Mouse (Mus musculus) forebrain, embryonic 13.5 days (tissue): Measurements from ENCODE around the gene Cables2. TPM values are rescaled to one million over a fixed set of nuclear protein-coding genes. Genes with fewer than 3 reads are reported as not detected.

Source experiments
- ATAC-seq: fragments of 200-750 bp; cut with Nextera tagmentation; 2 replicates; pipeline ENCODE4 v1.8.0; 2017
- H3K27ac ChIP-seq: fragments of 300-500 bp; sonication (generic); 2 replicates; pipeline ENCODE4 v1.5.1; 2015; ENCODE audit warnings: inconsistent platforms, mild to moderate bottlenecking, moderate library complexity
- H3K27me3 ChIP-seq: fragments of 300-500 bp; sonication (generic); 2 replicates; pipeline ENCODE4 v1.6.1; 2015; ENCODE audit warnings: mild to moderate bottlenecking, inconsistent platforms
- H3K36me3 ChIP-seq: fragments of 300-500 bp; sonication (generic); 2 replicates; pipeline ENCODE4 v1.6.1; 2015; ENCODE audit warnings: mild to moderate bottlenecking, inconsistent platforms; ENCODE audit not compliant: poor library complexity, severe bottlenecking
- H3K4me1 ChIP-seq: fragments of 300-500 bp; sonication (generic); 2 replicates; pipeline ENCODE4 v1.6.1; 2015; ENCODE audit warnings: inconsistent platforms
- H3K4me2 ChIP-seq: fragments of 300-500 bp; sonication (generic); 2 replicates; pipeline ENCODE4 v1.6.1; 2015; ENCODE audit warnings: inconsistent platforms, mild to moderate bottlenecking, moderate library complexity
- H3K4me3 ChIP-seq: fragments of 300-500 bp; sonication (generic); 2 replicates; pipeline ENCODE4 v1.5.1; 2015; ENCODE audit warnings: mild to moderate bottlenecking, inconsistent platforms
- H3K9ac ChIP-seq: fragments of 300-500 bp; sonication (generic); 2 replicates; pipeline ENCODE4 v1.6.1; 2015; ENCODE audit warnings: mild to moderate bottlenecking, inconsistent platforms
- H3K9me3 ChIP-seq: fragments of 300-500 bp; sonication (generic); replicated peaks from 2 replicates; pipeline ENCODE4 v1.6.1; 2016; ENCODE audit warnings: inconsistent platforms
- WGBS: fragments of 180-500 bp; shearing (Covaris S2); methylation state at CpG from one replicate; pipeline ENCODE4 v1.1.7; 2015; 5-methylcytosine and 5-hydroxymethylcytosine counted together
- polyA plus RNA-seq: library from polyadenylated mRNA; unstranded; fragments of >200 nt; fragmentation: Nextera tagmentation; extraction: Ambion mirVana; gene quantifications from 2 replicates; pipeline ENCODE4 v1.2.1, GENCODE M21; 2015

The Cables2 gene
- polyA plus RNA-seq, 1 experiment from 2014 or later = 11.0 TPM

DNA sequence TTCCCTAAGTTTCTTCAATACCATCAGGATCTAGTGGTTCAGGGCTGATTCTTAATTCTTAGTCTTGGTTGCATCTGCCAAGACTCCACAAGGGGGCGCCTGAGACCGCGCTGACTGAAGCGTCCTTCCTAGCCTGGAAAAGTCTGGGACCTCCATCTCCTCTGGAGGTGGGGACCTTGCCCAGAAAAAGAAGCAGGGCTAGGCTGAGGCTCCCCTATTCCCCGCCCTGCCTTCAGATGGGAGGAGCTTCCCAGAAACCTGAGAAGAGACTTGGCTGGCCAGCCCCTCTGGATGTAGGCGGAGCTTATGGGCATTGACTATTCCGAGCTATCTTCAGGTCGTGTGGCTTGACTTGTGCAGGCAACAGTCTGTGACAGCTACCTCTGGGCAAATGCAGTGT, 2.5 kb upstream of the Cables2 start:
- H3K27me3 ChIP-seq = 0 out of 2 replicates have a peak, but pooled peaks cover 10% of the 10 kb centered on the region
- H3K9ac ChIP-seq = no peak overlapping the region
- H3K27ac ChIP-seq = no peak overlapping the region
- WGBS = 2% methylated on average over 8 of the region's 8 CpGs
- no peaks in the 10 kb centered on the region for H3K36me3 ChIP-seq
- H3K4me3 ChIP-seq = no peak overlapping the region
- 0 out of 2 replicates have a peak, but pooled peaks have one; percentile 11 for ATAC-seq
- H3K9me3 ChIP-seq = no peaks in the 10 kb centered on the region
- H3K4me1 ChIP-seq = peaks cover 29% of the 10 kb centered on the region
- 0 out of 2 replicates have a peak overlapping the region, but pooled peaks have one; percentile 20 for H3K4me2 ChIP-seq

DNA sequence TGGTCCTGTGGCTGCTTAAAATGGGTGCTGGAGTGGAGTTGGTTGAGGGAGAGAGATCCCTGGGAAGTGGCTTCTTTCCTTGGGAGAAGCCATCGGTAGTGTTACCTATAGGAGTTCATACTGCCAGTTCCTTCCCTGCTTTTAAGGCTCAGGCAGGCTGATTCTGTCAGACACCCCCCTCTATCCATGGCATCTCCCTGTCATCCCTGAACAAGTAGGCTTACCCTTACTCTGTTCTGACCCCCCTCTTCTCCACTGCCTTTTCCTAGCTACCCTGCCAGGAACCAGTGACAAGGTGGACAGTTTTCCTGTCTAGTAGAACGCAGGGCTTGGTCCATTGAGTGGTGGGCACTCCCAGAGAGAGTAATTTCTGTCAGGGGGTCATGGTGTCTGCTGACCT, 1.2 kb upstream of the Cables2 start:
- H3K27me3 ChIP-seq = 0 out of 2 replicates have a peak, but pooled peaks cover 10% of the 10 kb centered on the region
- peaks cover 11% of the 10 kb centered on the region; the same call in 1 of the 2 replicates for H3K36me3 ChIP-seq
- H3K4me3 ChIP-seq = no peak overlapping the region
- no peak overlapping the region for H3K9ac ChIP-seq
- H3K4me1 ChIP-seq = peaks cover 35% of the 10 kb centered on the region
- 86% methylated on average over 2 of the region's 2 CpGs for WGBS
- no peak overlapping the region for H3K4me2 ChIP-seq
- no peak for ATAC-seq
- H3K27ac ChIP-seq = no peak overlapping the region
- H3K9me3 ChIP-seq = no peaks in the 10 kb centered on the region

DNA sequence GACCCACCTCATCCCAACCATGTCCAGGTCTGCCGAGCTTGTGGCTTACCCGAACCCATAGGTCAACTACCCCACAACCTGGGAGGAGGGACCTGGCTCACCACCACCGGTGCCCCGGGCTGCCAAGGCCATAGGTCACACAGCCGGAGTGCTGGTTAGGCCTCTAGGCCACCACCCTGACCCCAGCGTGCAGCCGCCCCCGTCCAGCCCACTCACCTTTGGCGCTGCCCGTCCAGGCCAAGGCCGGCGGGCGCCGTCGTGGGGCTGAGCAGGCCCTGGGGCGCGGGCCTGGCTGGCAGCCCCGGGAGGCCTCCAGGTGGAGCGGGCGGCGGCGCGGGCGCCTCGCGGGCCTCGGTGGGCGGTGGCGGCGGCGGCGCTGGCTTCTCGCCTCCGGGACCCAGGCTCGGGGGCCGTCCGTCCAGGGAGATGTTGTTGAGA, 393 bp downstream of the Cables2 start:
- H3K4me2 ChIP-seq = peak overlapping the region; percentile 98
- ATAC-seq = peak; percentile 22
- H3K4me3 ChIP-seq = peak overlapping the region; percentile 90
- H3K9ac ChIP-seq = peak overlapping the region; percentile 93
- 0 out of 2 replicates have a peak, but pooled peaks cover 10% of the 10 kb centered on the region for H3K27me3 ChIP-seq
- peaks cover 18% of the 10 kb centered on the region; the same call in 1 of the 2 replicates for H3K36me3 ChIP-seq
- peaks cover 43% of the 10 kb centered on the region for H3K4me1 ChIP-seq
- peak overlapping the region; percentile 65 for H3K27ac ChIP-seq
- no peaks in the 10 kb centered on the region for H3K9me3 ChIP-seq
- WGBS = under 1% methylated on average over 27 of the region's 37 CpGs

DNA sequence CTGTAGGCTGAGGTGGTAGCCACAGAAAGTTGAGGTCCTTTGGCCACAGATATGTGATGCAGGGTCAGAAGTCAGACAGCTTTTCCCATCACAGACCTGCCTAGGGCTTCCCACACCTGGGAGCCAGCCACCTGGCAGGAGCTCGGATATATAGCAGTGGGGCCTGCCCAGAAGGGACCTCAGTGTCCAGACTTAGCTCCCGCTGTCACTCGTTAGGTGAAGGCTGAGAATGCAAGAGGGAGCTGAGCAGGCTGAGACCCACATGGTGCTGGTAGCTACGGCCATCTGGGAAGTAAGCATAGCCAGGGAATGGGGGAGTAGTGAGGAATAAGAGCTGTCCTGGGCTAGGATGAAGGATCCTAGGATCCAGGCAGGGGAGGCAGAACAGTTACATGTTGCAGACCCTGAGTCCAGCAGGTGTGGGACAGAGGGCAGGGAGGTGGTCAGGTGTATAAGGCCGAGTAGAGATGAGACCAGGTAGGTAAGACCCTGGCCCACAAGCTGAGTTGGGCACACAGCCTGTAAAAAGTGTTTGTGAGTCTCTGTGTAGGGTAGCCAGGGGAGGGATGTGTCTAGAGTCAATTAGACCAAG, 1.4 kb downstream of the Cables2 start:
- Histone ChIP-seq H3K27me3 (0 out of 2 replicates have a peak, but pooled peaks cover 7% of the 10 kb centered on the region), H3K9me3 (no peaks in the 10 kb centered on the region), H3K4me1 (peaks cover 43% of the 10 kb centered on the region), H3K36me3 (peaks cover 28% of the 10 kb centered on the region), H3K4me2 (peak overlapping the region; percentile 98), H3K4me3 (peak overlapping the region; percentile 90), H3K27ac (no peak overlapping the region), H3K9ac (peak overlapping the region; percentile 93)
- ATAC-seq = no peak
- WGBS = 70% methylated on average over 5 of the region's 5 CpGs

DNA sequence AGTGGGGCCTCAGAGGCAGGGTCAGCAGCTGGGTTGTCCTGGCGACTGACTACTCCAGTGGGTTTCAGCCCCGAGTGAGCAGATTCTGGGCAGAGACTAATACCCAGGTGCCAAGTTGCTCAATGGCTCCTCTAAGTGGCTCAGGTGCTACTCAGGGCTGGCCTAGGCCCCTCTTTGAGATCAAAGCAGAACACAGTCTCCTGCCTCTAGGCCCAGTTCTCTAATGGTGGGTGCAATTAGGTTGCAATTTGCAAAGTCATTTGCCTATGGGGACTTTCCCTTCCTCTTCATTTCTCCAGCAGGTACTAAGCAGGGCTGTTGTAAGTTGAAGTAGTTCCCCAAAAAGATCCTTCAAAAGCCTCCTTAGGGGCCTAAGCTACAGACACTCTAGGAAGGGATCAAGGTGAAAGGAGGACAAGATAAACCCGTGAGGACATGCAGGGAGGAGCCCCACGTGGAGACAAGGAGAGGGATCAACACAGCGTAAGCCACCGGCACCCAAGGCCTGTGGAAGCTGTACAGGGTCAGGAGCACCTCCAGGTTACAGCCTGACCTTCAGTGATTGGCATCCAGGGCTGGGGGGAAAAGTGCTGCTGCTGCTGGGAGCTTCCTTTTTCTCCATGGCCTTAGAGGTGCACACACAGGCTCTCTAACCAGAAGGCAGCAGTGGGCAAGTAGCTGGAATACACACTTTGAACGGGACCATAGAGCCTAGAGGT, 2.6 kb downstream of the Cables2 start:
- peaks cover 39% of the 10 kb centered on the region for H3K4me1 ChIP-seq
- peaks cover 40% of the 10 kb centered on the region for H3K36me3 ChIP-seq
- H3K4me2 ChIP-seq = no peak overlapping the region
- H3K9me3 ChIP-seq = no peaks in the 10 kb centered on the region
- 80% methylated on average over 7 of the region's 7 CpGs for WGBS
- H3K27me3 ChIP-seq = 0 out of 2 replicates have a peak, but pooled peaks cover 7% of the 10 kb centered on the region
- no peak for ATAC-seq
- H3K9ac ChIP-seq = peak overlapping the region; percentile 93
- no peak overlapping the region for H3K27ac ChIP-seq
- H3K4me3 ChIP-seq = no peak overlapping the region

DNA sequence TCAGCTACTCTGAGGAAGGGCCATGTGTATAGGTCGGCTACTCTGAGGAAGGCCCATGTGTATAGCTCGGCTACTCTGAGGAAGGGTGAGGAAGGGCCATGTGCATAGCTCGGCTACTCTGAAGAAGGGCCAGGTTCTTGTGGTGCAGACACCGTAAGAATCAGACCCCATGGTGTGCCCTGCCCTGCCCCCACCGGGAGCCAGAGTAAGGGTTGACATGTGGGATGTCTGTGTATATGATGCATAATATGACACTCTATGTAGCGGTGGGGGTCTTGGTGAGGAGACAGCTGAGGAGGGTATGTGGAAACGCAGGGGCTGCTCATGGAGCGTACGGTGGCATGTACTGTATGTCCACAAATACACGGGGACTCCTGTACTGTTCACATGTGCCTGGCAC, 4.0 kb downstream of the Cables2 start:
- Histone ChIP-seq H3K36me3 (peaks cover 47% of the 10 kb centered on the region), H3K9me3 (no peaks in the 10 kb centered on the region), H3K4me2 (no peak overlapping the region), H3K9ac (no peak overlapping the region), H3K27ac (no peak overlapping the region), H3K4me3 (no peak overlapping the region), H3K4me1 (peaks cover 39% of the 10 kb centered on the region), H3K27me3 (0 out of 2 replicates have a peak, but pooled peaks cover under 1% of the 10 kb centered on the region)
- ATAC-seq = no peak
- 95% methylated on average over 10 of the region's 10 CpGs for WGBS

DNA sequence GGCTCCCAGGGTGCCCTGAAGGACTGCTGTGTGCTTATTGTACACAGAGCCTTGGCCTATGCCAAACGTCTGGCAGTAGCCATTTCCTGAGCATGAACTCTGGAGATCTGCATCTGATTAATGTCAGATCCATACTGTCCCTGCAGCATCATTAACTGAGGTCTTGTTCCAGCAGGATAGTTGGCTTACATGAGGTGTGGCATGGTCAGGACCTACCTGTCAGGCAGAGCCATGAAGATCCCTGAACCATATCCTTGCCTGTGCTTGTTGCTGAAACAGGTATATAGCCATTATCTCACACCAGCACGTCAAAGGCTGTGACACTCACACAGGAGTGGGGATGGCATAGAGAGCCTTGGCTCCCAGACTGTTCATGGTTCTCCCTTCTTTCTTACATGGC, 5.3 kb downstream of the Cables2 start:
- Histone ChIP-seq H3K36me3 (peaks cover 60% of the 10 kb centered on the region), H3K27me3 (no peaks in the 10 kb centered on the region), H3K4me2 (no peak overlapping the region), H3K4me3 (no peak overlapping the region), H3K9me3 (no peaks in the 10 kb centered on the region), H3K27ac (no peak overlapping the region), H3K9ac (no peak overlapping the region), H3K4me1 (peaks cover 35% of the 10 kb centered on the region)
- ATAC-seq = no peak
- 68% methylated on average over 2 of the region's 2 CpGs for WGBS

DNA sequence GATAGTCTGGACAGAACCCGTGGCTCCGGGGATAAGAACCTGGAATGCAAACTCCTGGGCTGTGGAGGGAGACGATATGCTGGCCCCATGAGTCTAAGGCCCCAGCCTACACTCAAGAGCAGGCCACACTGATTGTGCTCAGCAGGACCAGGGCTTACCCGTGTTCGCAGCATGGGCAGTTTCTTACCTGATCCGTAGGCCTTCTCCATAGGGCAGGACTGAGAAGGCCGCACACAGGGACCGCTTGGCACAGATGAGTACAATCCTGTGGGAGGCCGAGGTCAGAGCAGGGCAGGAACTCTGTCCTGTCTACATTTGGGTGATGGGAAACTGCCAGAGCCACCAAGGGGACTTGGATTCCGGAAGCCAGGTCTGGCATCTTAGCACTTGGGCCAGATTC, 10.4 kb downstream of the Cables2 start:
- no peak for ATAC-seq
- 94% methylated on average over 10 of the region's 10 CpGs for WGBS
- Histone ChIP-seq H3K9ac (no peak overlapping the region), H3K4me2 (no peak overlapping the region), H3K4me3 (no peak overlapping the region), H3K36me3 (peaks cover 88% of the 10 kb centered on the region), H3K27ac (no peak overlapping the region), H3K27me3 (no peaks in the 10 kb centered on the region), H3K9me3 (no peaks in the 10 kb centered on the region), H3K4me1 (peaks cover 7% of the 10 kb centered on the region)

DNA sequence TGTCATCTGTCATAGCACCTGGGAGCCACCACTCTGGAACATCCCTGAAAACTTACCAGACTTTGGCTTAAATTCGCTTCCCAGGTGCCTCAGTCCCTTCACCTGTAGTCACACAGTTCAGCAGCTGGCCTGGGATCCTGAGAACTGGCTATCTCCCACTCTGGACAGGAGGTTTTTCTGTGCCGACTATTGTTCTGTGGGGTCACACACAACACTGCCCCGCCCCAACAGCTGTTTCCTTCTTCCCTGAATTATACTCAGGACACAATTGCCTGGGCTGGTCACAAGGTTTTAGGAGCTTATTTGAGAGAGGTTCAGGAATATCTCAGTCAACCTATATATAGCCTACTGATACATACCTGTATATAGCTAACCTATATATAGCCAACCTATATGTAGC, 10.9 kb downstream of the Cables2 start:
- Histone ChIP-seq H3K4me1 (peaks cover 9% of the 10 kb centered on the region), H3K9ac (no peak overlapping the region), H3K27ac (no peak overlapping the region), H3K27me3 (no peaks in the 10 kb centered on the region), H3K9me3 (no peaks in the 10 kb centered on the region), H3K4me3 (no peak overlapping the region), H3K36me3 (peaks cover 84% of the 10 kb centered on the region), H3K4me2 (no peak overlapping the region)
- no peak for ATAC-seq
- WGBS = 88% methylated on average over 3 of the region's 3 CpGs

DNA sequence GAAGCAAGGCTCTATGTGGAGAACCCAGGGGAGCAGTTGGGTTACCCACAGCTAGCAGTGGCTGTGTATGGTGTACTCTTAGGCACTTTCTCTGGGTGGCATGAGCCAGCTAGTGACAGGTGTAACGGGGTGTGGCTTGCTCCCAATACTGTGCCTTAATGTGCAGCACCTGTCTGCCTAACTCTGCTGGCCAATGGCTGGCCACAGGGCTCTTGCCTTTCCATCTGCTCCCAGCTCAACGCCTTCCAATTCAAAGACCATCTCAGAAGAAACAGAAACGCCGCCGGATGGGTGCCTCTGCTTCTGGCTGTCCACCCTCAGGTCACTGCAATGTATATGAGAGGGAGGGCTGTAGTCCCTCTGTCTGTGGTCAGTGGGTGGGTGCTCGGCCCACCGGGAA, 11.4 kb downstream of the Cables2 start:
- H3K36me3 ChIP-seq = peaks cover 79% of the 10 kb centered on the region

DNA sequence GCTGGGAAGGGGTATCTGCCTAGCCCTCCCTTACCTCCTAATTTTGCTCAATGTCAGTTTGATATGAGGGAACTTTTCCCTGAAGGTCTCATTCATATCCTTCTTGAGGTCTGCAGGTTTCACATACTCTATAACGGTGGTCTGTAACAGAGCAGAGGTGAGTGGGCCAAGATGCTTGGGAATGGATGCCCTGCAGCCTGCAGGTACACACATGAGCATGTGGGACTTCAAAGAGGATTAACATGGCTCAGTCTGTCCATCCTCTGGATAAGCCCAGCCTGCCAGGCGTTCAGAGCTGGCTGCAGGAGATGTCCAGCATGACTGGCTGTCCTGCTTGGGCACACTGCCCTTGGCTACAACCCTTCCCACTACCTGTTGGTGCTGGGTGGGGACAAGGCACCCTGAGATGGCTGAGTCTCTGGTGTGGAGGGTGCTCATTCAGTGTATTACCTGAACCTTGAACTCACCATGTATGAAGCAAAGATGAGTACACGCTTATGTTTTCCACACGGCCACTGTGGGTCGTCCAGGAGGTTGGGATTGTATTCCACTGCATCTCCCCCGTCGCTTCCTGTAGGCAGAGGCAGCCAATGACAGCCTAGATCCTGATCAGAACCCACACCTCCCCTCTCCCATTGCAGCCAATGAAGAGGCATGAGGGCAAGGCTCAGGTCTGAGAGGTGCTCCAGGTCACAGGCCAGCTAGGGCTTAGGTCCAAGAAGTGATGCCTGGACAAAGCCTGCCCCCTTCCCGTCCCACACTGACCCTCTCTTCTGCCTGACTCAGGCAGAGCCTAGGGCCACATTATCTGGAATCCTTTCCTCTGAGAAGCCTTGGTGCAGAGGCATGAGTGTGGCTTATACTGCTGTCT, 12.5 kb downstream of the Cables2 start:
- Histone ChIP-seq H3K36me3 (peaks cover 68% of the 10 kb centered on the region), H3K9me3 (no peaks in the 10 kb centered on the region)

More for the DNA sequence above, 11.4 kb downstream of the Cables2 start:
- H3K4me3 ChIP-seq = no peak overlapping the region
- no peak overlapping the region for H3K4me2 ChIP-seq
- H3K27me3 ChIP-seq = no peaks in the 10 kb centered on the region
- H3K9me3 ChIP-seq = no peaks in the 10 kb centered on the region
- no peak for ATAC-seq
- 92% methylated on average over 7 of the region's 7 CpGs for WGBS
- H3K4me1 ChIP-seq = peaks cover 9% of the 10 kb centered on the region
- H3K9ac ChIP-seq = no peak overlapping the region
- H3K27ac ChIP-seq = no peak overlapping the region

More for the DNA sequence above, 12.5 kb downstream of the Cables2 start:
- H3K4me1 ChIP-seq = peaks cover 15% of the 10 kb centered on the region
- whole genome bisulfite sequencing = 66% methylated on average over 8 of the region's 8 CpGs
- ATAC-seq = no peak
- H3K27ac ChIP-seq = no peak overlapping the region
- H3K27me3 ChIP-seq = no peaks in the 10 kb centered on the region
- H3K9ac ChIP-seq = no peak overlapping the region
- no peak overlapping the region for H3K4me2 ChIP-seq
- H3K4me3 ChIP-seq = no peak overlapping the region
